Mouse (Mus musculus): ENCODE data around the gene Abca7. TPM values are rescaled to one million over a fixed set of nuclear protein-coding genes. Genes with fewer than 3 reads are reported as not detected.

Gene Abca7
- polyA plus RNA-seq, 1 experiment from 2014 or later = 3.9 TPM

DNA sequence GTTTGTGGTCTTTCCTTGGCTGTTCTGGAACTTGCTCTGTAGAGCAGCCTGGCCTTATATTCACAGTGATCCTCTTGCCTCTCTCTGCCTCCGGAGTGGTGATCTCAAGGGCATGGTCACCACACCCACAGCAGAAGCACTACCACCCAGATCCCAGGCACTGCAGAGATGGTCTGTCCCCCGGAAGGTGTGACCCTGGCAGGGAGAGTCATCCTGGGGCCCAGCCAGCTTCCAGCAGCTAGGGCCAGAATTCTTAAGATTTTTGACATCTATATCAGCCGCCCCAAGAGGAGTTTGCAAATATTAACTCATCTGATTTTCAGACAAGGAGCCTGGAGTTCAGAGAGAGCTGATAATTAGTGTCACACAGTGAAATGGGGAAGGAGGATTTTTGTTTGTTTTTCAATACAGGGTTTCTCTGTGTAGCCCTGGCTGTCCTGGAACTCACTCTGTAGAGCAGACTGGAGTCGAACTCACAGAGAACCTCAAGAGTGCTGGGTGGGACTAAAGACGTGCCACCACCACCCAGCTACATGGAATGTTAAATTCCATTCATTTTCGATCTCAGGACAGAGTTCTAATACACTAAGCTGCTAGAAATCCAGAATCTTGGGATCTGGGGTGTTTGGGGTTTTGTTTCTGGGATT lies 9.9 kb upstream of the Abca7 start:
- DNase-seq (ENCODE audit: low spot score) (no peak), ATAC-seq (replicated peaks; ENCODE audit: low FRiP score) (no peak)
- Histone ChIP-seq H3K4me1 (replicated peaks; ENCODE audit: control insufficient read depth, insufficient read depth, low read length) (peaks cover 21% of the 10 kb centered on the region), H3K27ac (ENCODE audit: low read depth, low read length) (0 out of 2 replicates have a peak overlapping the region, but pooled peaks have one; percentile 91), H3K4me2 (ENCODE audit: low read depth, low read length, severe bottlenecking) (peak overlapping the region; percentile 74; the same call in 1 of the 2 replicates), H3K4me3 (ENCODE audit: low read depth, low read length) (peak overlapping the region; percentile 91), H3K9ac (ENCODE audit: low read length) (peak overlapping the region; percentile 57), H3K9me3 (ENCODE audit: control insufficient read depth, low read length) (peaks cover under 1% of the 10 kb centered on the region; the same call in 1 of the 2 replicates), H3K36me3 (ENCODE audit: control insufficient read depth, insufficient read depth, low read length) (no peaks in the 10 kb centered on the region), H3K27me3 (ENCODE audit: control insufficient read depth, insufficient read depth, low read length) (peaks cover 30% of the 10 kb centered on the region)
- 50% methylated on average over 6 of the region's 6 CpGs for WGBS

DNA sequence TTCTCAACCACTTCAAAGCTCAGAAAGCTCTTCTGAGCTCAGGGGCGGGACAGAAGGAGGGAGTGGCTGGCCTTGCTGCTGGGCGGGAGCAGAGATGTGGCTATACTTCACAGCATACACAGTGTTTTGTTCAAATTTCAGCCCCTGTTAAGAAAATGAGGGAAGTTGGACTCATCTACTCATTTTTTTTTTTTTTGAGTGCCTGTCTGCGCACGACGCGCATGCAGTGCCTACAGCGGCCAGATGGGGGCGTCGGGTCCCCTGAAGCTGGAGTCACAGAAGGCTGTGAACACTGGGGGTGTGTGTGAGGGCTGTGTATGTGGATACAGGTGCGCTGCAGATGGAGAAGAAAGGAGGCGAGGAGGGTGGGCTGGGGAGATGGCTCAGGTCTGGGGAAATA lies 9.3 kb upstream of the Abca7 start:
- no peaks in the 10 kb centered on the region for H3K36me3 ChIP-seq (ENCODE audit: control insufficient read depth, insufficient read depth, low read length)
- H3K9ac ChIP-seq (ENCODE audit: low read length) = no peak overlapping the region; the same call in 1 of the 2 replicates
- no peak overlapping the region for H3K27ac ChIP-seq (ENCODE audit: low read depth, low read length)
- H3K9me3 ChIP-seq (ENCODE audit: control insufficient read depth, low read length) = peaks cover 4% of the 10 kb centered on the region; the same call in 1 of the 2 replicates
- peaks cover 21% of the 10 kb centered on the region for H3K4me1 ChIP-seq (replicated peaks; ENCODE audit: control insufficient read depth, insufficient read depth, low read length)
- 6% methylated on average over 11 of the region's 11 CpGs for WGBS
- H3K27me3 ChIP-seq (ENCODE audit: control insufficient read depth, insufficient read depth, low read length) = peaks cover 30% of the 10 kb centered on the region
- ATAC-seq (replicated peaks; ENCODE audit: low FRiP score) (no peak), DNase-seq (ENCODE audit: low spot score) (peak; percentile 93)
- 0 out of 2 replicates have a peak overlapping the region, but pooled peaks have one; percentile 12 for H3K4me2 ChIP-seq (ENCODE audit: low read depth, low read length, severe bottlenecking)
- H3K4me3 ChIP-seq (ENCODE audit: low read depth, low read length) = no peak overlapping the region

DNA sequence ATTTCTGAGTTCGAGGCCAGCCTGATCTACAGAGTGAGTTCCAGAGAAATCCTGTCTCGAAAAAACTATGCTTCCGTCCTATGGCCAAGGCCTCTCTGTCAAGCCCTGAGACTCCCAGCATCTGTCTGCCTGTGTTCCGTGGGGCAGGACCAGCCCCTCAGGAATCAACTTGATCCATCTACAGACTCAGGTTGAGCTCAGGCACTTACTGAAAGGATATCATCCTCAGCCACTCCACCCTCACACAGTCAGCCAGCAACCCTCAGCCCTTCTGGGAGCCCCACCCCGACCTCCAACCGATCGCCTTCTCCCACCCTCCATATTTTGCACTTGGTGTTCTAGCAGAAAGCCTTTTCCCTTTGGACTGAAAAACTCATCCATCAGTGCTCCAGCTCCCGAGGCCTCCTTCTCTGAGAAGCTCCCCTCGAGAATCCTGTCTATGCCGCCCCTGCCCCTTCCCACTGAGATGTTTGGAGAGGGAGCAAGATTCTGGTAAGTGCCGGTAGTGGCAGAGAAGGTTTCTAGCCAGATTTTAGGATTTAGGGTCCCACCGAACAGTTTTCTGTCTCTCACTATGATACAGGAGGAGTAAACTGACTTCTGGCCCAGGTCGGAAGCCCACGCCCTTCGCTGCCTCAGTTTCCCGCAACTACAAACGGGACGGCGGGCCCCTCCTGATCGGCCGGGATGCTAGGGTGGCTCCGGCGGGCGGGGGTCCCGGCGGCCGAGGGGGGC lies 8.4 kb upstream of the Abca7 start:
- Histone ChIP-seq H3K27ac (ENCODE audit: low read depth, low read length) (no peak overlapping the region), H3K9me3 (ENCODE audit: control insufficient read depth, low read length) (peaks cover 4% of the 10 kb centered on the region; the same call in 1 of the 2 replicates), H3K4me2 (ENCODE audit: low read depth, low read length, severe bottlenecking) (peak overlapping the region; percentile 51), H3K27me3 (ENCODE audit: control insufficient read depth, insufficient read depth, low read length) (peaks cover 30% of the 10 kb centered on the region), H3K36me3 (ENCODE audit: control insufficient read depth, insufficient read depth, low read length) (no peaks in the 10 kb centered on the region), H3K4me1 (replicated peaks; ENCODE audit: control insufficient read depth, insufficient read depth, low read length) (peaks cover 15% of the 10 kb centered on the region), H3K9ac (ENCODE audit: low read length) (peak overlapping the region; percentile 47), H3K4me3 (ENCODE audit: low read depth, low read length) (peak overlapping the region; percentile 39)
- 10% methylated on average over 27 of the region's 27 CpGs for WGBS
- DNase-seq (ENCODE audit: low spot score) = no peak
- no peak for ATAC-seq (replicated peaks; ENCODE audit: low FRiP score)

DNA sequence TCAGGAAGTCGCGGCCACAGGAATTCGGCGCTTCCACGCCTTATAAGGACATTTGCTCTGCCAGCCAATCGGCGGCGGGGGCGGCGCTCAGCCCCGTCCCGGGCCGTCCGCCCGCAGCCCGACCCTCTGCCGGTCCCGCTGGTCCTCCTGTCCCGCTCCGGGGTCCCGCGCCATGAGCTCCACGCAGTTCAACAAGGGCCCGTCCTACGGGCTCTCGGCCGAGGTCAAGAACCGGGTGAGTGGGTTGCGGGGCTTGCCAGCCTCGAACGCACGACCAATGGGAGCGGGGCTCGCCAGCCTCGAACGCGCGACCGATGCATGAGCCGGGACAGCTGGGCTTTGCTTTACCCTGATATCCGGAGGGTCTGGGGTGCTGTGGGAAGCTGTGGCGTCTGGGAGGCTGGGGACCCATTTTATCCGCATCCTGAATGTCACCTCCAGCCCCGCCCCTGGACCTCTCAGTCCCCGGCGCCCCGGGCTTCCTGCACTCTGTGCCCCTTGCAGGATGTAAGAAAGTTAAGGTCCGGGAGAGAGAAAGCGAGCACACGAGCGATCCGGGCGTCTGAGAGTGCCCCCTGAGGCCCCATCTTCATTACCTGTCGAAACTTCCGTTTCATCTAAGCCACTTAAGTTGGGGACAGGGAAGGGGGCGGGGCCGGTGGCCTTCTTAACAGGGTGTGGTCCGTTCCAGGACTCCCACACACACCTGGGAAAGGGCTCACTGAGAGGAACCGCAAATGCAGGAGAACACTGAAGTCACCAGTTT lies 7.6 kb upstream of the Abca7 start, which contains the start of gene Cnn2:
TSS of gene Cnn2 (plus strand) at position 79 of the 766 bp plus-strand sequence.
- Histone ChIP-seq H3K4me3 (ENCODE audit: low read depth, low read length) (peak within 1 kb of the TSS; percentile 39), H3K9ac (ENCODE audit: low read length) (peak within 1 kb of the TSS; percentile 47), H3K9me3 (ENCODE audit: control insufficient read depth, low read length) (peaks cover 4% of the 10 kb centered on the region; the same call in 1 of the 2 replicates), H3K4me1 (replicated peaks; ENCODE audit: control insufficient read depth, insufficient read depth, low read length) (peaks cover 8% of the 10 kb centered on the region; the same call in 1 of the 2 replicates), H3K4me2 (ENCODE audit: low read depth, low read length, severe bottlenecking) (peak within 1 kb of the TSS; percentile 51), H3K27ac (ENCODE audit: low read depth, low read length) (no peak within 1 kb of the TSS; the same call in 1 of the 2 replicates), H3K27me3 (ENCODE audit: control insufficient read depth, insufficient read depth, low read length) (peaks cover 30% of the 10 kb centered on the region), H3K36me3 (ENCODE audit: control insufficient read depth, insufficient read depth, low read length) (no peaks in the 10 kb centered on the region)
- peak; percentile 74 for DNase-seq (ENCODE audit: low spot score)
- whole genome bisulfite sequencing = 1% methylated on average over 59 of the region's 59 CpGs
- ATAC-seq (replicated peaks; ENCODE audit: low FRiP score) = no peak

DNA sequence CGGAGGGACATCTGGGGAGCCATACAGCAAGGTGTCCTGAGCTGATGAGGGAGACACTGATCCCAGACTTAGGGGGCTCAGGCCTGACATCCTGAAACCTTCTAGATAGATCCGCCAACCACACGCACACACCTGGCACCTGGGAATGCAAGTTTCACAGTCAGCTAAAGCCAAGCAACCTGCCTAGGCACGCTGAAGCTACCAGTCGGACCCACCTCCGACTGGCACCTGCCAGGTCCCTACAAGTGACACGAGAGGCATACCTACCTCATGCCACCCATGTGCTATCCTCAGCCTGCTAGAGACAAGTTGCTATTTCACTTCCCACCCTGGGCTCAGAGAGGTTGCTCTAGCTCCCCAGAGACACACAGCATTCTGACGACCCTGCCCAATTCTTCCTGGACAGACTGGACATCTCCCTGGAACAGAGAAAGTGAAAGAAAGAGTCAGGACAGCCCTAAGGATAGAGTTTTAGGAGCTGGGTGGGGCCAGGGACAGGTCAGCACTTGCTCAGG lies 7.0 kb upstream of the Abca7 start:
- Histone ChIP-seq H3K27me3 (ENCODE audit: control insufficient read depth, insufficient read depth, low read length) (peaks cover 30% of the 10 kb centered on the region), H3K36me3 (ENCODE audit: control insufficient read depth, insufficient read depth, low read length) (no peaks in the 10 kb centered on the region), H3K4me3 (ENCODE audit: low read depth, low read length) (peak overlapping the region; percentile 39), H3K27ac (ENCODE audit: low read depth, low read length) (no peak overlapping the region), H3K4me1 (replicated peaks; ENCODE audit: control insufficient read depth, insufficient read depth, low read length) (peaks cover 8% of the 10 kb centered on the region; the same call in 1 of the 2 replicates), H3K9me3 (ENCODE audit: control insufficient read depth, low read length) (peaks cover 4% of the 10 kb centered on the region; the same call in 1 of the 2 replicates), H3K9ac (ENCODE audit: low read length) (no peak overlapping the region), H3K4me2 (ENCODE audit: low read depth, low read length, severe bottlenecking) (peak overlapping the region; percentile 51; the same call in 1 of the 2 replicates)
- DNase-seq (ENCODE audit: low spot score) (no peak), ATAC-seq (replicated peaks; ENCODE audit: low FRiP score) (no peak)
- 39% methylated on average over 8 of the region's 8 CpGs for WGBS

DNA sequence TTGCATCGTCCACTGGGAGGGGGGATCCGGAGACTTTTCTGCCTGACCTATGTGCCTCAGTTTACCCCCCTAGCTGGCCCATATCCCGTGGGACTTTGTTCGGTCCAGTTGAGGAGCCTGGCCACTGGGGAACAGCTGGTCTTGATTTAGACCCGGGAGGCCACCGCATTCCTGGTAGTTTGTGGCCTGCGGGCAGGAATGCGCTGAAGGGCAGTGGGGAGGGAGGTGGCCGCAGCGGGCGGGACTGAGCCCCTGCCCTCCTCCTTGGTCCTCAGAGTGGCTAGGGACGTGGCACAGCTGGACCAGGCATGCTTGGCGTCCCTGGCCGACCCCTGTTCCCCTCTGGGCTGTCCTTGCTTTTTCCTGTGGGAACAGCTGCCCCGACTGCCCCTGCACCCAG lies 6.4 kb upstream of the Abca7 start:
- no peak overlapping the region for H3K9ac ChIP-seq (ENCODE audit: low read length)
- peaks cover 30% of the 10 kb centered on the region for H3K27me3 ChIP-seq (ENCODE audit: control insufficient read depth, insufficient read depth, low read length)
- H3K4me1 ChIP-seq (replicated peaks; ENCODE audit: control insufficient read depth, insufficient read depth, low read length) = peaks cover 8% of the 10 kb centered on the region; the same call in 1 of the 2 replicates
- WGBS = 9% methylated on average over 14 of the region's 15 CpGs
- H3K4me3 ChIP-seq (ENCODE audit: low read depth, low read length) = peak overlapping the region; percentile 39; the same call in 1 of the 2 replicates
- H3K36me3 ChIP-seq (ENCODE audit: control insufficient read depth, insufficient read depth, low read length) = no peaks in the 10 kb centered on the region
- peaks cover 4% of the 10 kb centered on the region; the same call in 1 of the 2 replicates for H3K9me3 ChIP-seq (ENCODE audit: control insufficient read depth, low read length)
- no peak for ATAC-seq (replicated peaks; ENCODE audit: low FRiP score)
- no peak overlapping the region for H3K27ac ChIP-seq (ENCODE audit: low read depth, low read length)
- peak; percentile 72 for DNase-seq (ENCODE audit: low spot score)
- H3K4me2 ChIP-seq (ENCODE audit: low read depth, low read length, severe bottlenecking) = no peak overlapping the region; the same call in 1 of the 2 replicates

DNA sequence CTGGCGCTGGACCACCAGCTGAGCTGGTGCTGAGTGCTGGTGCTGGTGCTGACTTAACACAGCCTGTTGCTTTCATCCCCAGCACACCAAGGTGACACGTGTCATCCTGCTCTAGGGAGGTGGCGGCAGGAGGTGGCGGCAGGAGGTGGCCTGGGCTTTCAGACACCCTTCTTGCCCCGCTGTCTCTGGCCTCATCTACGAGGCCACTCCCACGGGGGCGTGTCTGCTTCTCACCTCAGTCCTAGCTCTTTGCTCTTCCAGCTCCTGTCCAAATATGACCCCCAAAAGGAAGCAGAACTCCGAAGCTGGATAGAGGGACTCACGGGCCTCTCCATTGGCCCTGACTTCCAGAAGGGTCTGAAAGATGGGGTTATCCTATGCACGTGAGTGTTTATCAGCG lies 5.2 kb upstream of the Abca7 start:
- 61% methylated on average over 12 of the region's 12 CpGs for WGBS
- ATAC-seq (replicated peaks; ENCODE audit: low FRiP score) (no peak), DNase-seq (ENCODE audit: low spot score) (no peak)
- no peak overlapping the region for H3K9ac ChIP-seq (ENCODE audit: low read length)
- H3K27me3 ChIP-seq (ENCODE audit: control insufficient read depth, insufficient read depth, low read length) = peaks cover 30% of the 10 kb centered on the region
- no peak overlapping the region for H3K27ac ChIP-seq (ENCODE audit: low read depth, low read length)
- peaks cover 6% of the 10 kb centered on the region; the same call in 1 of the 2 replicates for H3K4me1 ChIP-seq (replicated peaks; ENCODE audit: control insufficient read depth, insufficient read depth, low read length)
- peaks cover 4% of the 10 kb centered on the region; the same call in 1 of the 2 replicates for H3K9me3 ChIP-seq (ENCODE audit: control insufficient read depth, low read length)
- H3K4me3 ChIP-seq (ENCODE audit: low read depth, low read length) = no peak overlapping the region
- no peak overlapping the region for H3K4me2 ChIP-seq (ENCODE audit: low read depth, low read length, severe bottlenecking)
- H3K36me3 ChIP-seq (ENCODE audit: control insufficient read depth, insufficient read depth, low read length) = no peaks in the 10 kb centered on the region

DNA sequence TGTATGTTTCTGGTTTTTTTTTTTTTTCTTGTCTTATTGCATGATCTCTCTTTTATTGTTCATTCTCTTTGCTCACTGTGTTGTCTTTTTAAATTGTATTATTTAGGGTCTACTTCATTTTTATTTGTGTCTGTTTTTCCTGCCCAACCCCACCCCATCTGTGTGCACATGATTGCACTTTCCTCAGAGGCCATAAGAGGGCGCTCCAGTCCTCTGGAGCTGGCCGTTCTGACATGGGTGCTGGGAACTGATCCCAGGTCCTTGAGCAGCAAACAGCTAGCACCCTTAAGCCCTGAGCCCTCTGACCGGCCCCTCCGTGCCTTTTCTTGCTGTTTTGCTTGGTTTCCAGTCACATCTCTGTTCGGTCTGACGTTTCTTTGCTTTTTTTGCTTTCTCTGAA lies 4.7 kb upstream of the Abca7 start:
- Histone ChIP-seq H3K9ac (ENCODE audit: low read length) (no peak overlapping the region), H3K4me1 (replicated peaks; ENCODE audit: control insufficient read depth, insufficient read depth, low read length) (peaks cover 4% of the 10 kb centered on the region; the same call in 1 of the 2 replicates), H3K36me3 (ENCODE audit: control insufficient read depth, insufficient read depth, low read length) (no peaks in the 10 kb centered on the region), H3K27me3 (ENCODE audit: control insufficient read depth, insufficient read depth, low read length) (peaks cover 30% of the 10 kb centered on the region), H3K4me2 (ENCODE audit: low read depth, low read length, severe bottlenecking) (no peak overlapping the region), H3K9me3 (ENCODE audit: control insufficient read depth, low read length) (peaks cover 4% of the 10 kb centered on the region; the same call in 1 of the 2 replicates), H3K4me3 (ENCODE audit: low read depth, low read length) (no peak overlapping the region), H3K27ac (ENCODE audit: low read depth, low read length) (no peak overlapping the region)
- ATAC-seq (replicated peaks; ENCODE audit: low FRiP score) (no peak), DNase-seq (ENCODE audit: low spot score) (no peak)
- WGBS = 87% methylated on average over 6 of the region's 6 CpGs
